Mouse (Mus musculus) embryo, embryonic 9.5 days (tissue): ENCODE results near the gene Cep72.
"Not testable (repeated sequence)": the region's sequence is repeated elsewhere in the genome, so short reads cannot be mapped to it uniquely, and the experiment has no call there.

Source experiments
- DNase-seq: peaks from one replicate; pipeline ENCODE4 v3.0.0-alpha.2; 2017; ENCODE audit errors: extremely low spot score

Cep72 gene

GRCm38 (mm10) chr13:74030691-74031090 is 31.4 kb downstream of the Cep72 start:
- no peak for DNase-seq

GRCm38 (mm10) chr13:74029013-74029412 is 33.1 kb downstream of the Cep72 start:
- no peak for DNase-seq

- no peak for DNase-seq
Observed at GRCm38 (mm10) chr13:74028116-74028515, 34.0 kb downstream of the Cep72 start.

- peak; percentile 33 for DNase-seq
Observed at GRCm38 (mm10) chr13:74026215-74026614, 35.9 kb downstream of the Cep72 start.

- no peak for DNase-seq
Observed at GRCm38 (mm10) chr13:74025151-74026081, 36.7 kb downstream of the Cep72 start.

GRCm38 (mm10) chr13:74019006-74019405 is 43.1 kb downstream of the Cep72 start:
- DNase-seq, result not testable (repeated sequence)

GRCm38 (mm10) chr13:74017426-74017825 is 44.7 kb downstream of the Cep72 start:
- DNase-seq, result no peak

GRCm38 (mm10) chr13:74015908-74016307 is 46.2 kb downstream of the Cep72 start:
- no peak for DNase-seq

GRCm38 (mm10) chr13:74010678-74011077 is 51.4 kb downstream of the Cep72 start:
- no peak for DNase-seq

- peak; percentile 65 for DNase-seq
Observed at GRCm38 (mm10) chr13:74009791-74010614, 52.1 kb downstream of the Cep72 start.

- peak; percentile 85 for DNase-seq
Observed at GRCm38 (mm10) chr13:74008948-74009718, 53.0 kb downstream of the Cep72 start, which contains the start of gene Tppp. Tppp (plus strand) TSS chr13:74009407.

GRCm38 (mm10) chr13:74008216-74008615 is 53.9 kb downstream of the Cep72 start:
- DNase-seq, result not testable (repeated sequence)

GRCm38 (mm10) chr13:74006881-74007280 is 55.2 kb downstream of the Cep72 start:
- DNase-seq, result not testable (repeated sequence)

- DNase-seq, result no peak
Observed at GRCm38 (mm10) chr13:74001492-74001891, 60.6 kb downstream of the Cep72 start.

GRCm38 (mm10) chr13:74000961-74001360 is 61.1 kb downstream of the Cep72 start:
- no peak for DNase-seq

- no peak for DNase-seq
Observed at GRCm38 (mm10) chr13:74000519-74000918, 61.6 kb downstream of the Cep72 start.

- no peak for DNase-seq
Observed at GRCm38 (mm10) chr13:73996456-73996855, 65.6 kb downstream of the Cep72 start.

- DNase-seq, result no peak
Observed at GRCm38 (mm10) chr13:73991267-73991666, 70.8 kb downstream of the Cep72 start.

- no peak for DNase-seq
Observed at GRCm38 (mm10) chr13:73990761-73991160, 71.3 kb downstream of the Cep72 start.

GRCm38 (mm10) chr13:73990325-73990724 is 71.8 kb downstream of the Cep72 start:
- no peak for DNase-seq
